Mouse (Mus musculus) spleen, adult 2 months (tissue): ENCODE measurements at regions not wholly inside any gene's neighbourhood (a gene's known extent, or its start where the extent isn't known, plus 50 kb on each side); places are given as distances from the start of the nearest gene placed in this dataset.

Experiments
- CTCF ChIP-seq: fragments of 200-500 bp; IDR thresholded peaks from 2 replicates; pipeline ENCODE4 v1.5.1; 2011; ENCODE audit warnings: mild to moderate bottlenecking, inconsistent platforms; ENCODE audit not compliant: insufficient read depth, insufficient read length, insufficient replicate concordance; ENCODE audit errors: extremely low read depth
- POLR2A ChIP-seq: fragments of 200-500 bp; IDR thresholded peaks from 2 replicates; pipeline ENCODE4 v1.6.1; 2011; ENCODE audit warnings: low read depth, low read length, inconsistent platforms

- TF ChIP-seq POLR2A (no peak), CTCF (no peak)
These were observed 149.9 kb upstream of the Arl4c start for GRCm38 (mm10) chr1:88851931-88852330.
